Mouse (Mus musculus) hindbrain, embryonic 11.5 days (tissue): ENCODE results near the gene Gm10961. TPM values are rescaled to one million over a fixed set of nuclear protein-coding genes. Genes with fewer than 3 reads are reported as not detected.
A peak's percentile ranks its signal among the peaks of the same experiment; 100 is the strongest.

Experiments used
- ATAC-seq: fragments of 200-750 bp; cut with Nextera tagmentation; 2 replicates; pipeline ENCODE4 v1.8.0; 2017; ENCODE audit warnings: mild to moderate bottlenecking, moderate TSS enrichment, moderate library complexity; ENCODE audit not compliant: low FRiP score
- DNase-seq: peaks from one replicate; pipeline ENCODE4 v3.0.0-alpha.2; 2015; ENCODE audit warnings: low spot score
- H3K27ac ChIP-seq: fragments of 300-500 bp; sonication (generic); 2 replicates; pipeline ENCODE4 v1.5.1; 2014; ENCODE audit warnings: mild to moderate bottlenecking, low read depth, low read length
- H3K27me3 ChIP-seq: fragments of 300-500 bp; sonication (generic); 2 replicates; pipeline ENCODE4 v1.6.1; 2014; ENCODE audit warnings: mild to moderate bottlenecking, low read length, moderate library complexity, mixed read lengths; ENCODE audit not compliant: control insufficient read depth, insufficient read depth
- H3K36me3 ChIP-seq: fragments of 300-500 bp; sonication (generic); 2 replicates; pipeline ENCODE4 v1.6.1; 2014; ENCODE audit warnings: mild to moderate bottlenecking, low read length, moderate library complexity, mixed read lengths; ENCODE audit not compliant: control insufficient read depth, insufficient read depth
- H3K4me1 ChIP-seq: fragments of 300-500 bp; sonication (generic); replicated peaks from 2 replicates; pipeline ENCODE4 v1.6.1; 2014; ENCODE audit warnings: low read length, mixed read lengths; ENCODE audit not compliant: control insufficient read depth, insufficient read depth
- H3K4me2 ChIP-seq: fragments of 300-500 bp; sonication (generic); replicated peaks from 2 replicates; pipeline ENCODE4 v1.6.1; 2014; ENCODE audit warnings: mild to moderate bottlenecking, low read depth, low read length
- H3K4me3 ChIP-seq: fragments of 300-500 bp; sonication (generic); 2 replicates; pipeline ENCODE4 v1.5.1; 2014; ENCODE audit warnings: low read depth, low read length
- H3K9ac ChIP-seq: fragments of 300-500 bp; sonication (generic); 2 replicates; pipeline ENCODE4 v1.6.1; 2014; ENCODE audit warnings: low read depth, low read length
- H3K9me3 ChIP-seq: fragments of 300-500 bp; sonication (generic); 2 replicates; pipeline ENCODE4 v1.6.1; 2016; ENCODE audit warnings: low read length; ENCODE audit not compliant: control insufficient read depth
- WGBS: fragments of 180-500 bp; shearing (Covaris S2); extraction: QIAGEN DNeasy Blood & Tissue Kit; methylation state at CpG from one replicate; pipeline ENCODE4 v1.1.7; 2014; 5-methylcytosine and 5-hydroxymethylcytosine counted together
- polyA plus RNA-seq: library from polyadenylated mRNA; unstranded; fragments of >200 nt; fragmentation: Nextera tagmentation; extraction: Ambion mirVana; gene quantifications from 2 replicates; pipeline ENCODE4 v1.2.1, GENCODE M21; 2014

Gm10961 gene
- polyA plus RNA-seq, 1 experiment from 2014 or later = not detected

DNA sequence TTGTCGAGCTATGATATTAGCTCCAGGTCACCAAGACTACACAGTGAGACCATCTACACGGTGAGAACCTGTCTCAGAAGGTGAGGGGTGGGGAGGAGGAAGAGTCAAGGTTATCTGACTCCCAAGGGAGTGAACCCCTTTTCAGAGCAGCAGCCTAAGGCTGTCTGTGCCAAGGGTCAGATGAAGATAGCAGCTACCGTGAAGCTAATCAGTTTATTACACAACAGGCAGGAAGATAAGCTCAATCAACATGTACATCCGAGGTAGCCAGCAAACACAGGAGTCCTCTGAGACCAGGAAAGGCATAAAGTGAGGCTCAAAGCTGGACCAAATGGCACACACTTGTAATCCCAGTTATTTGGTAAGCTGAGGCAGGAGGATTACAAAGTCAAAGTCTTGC, 22.3 kb upstream of the Gm10961 start:
- H3K4me3 ChIP-seq = no peak overlapping the region
- DNase-seq = no peak
- no peak overlapping the region for H3K9ac ChIP-seq
- no peak for ATAC-seq
- no peaks in the 10 kb centered on the region for H3K4me1 ChIP-seq
- peaks cover 2% of the 10 kb centered on the region; the same call in 1 of the 2 replicates for H3K36me3 ChIP-seq
- no peak overlapping the region for H3K27ac ChIP-seq
- peaks cover 3% of the 10 kb centered on the region; the same call in 1 of the 2 replicates for H3K27me3 ChIP-seq
- H3K4me2 ChIP-seq = no peak overlapping the region
- H3K9me3 ChIP-seq = no peaks in the 10 kb centered on the region
- WGBS = 78% methylated on average over 4 of the region's 4 CpGs

- 65% methylated on average over 3 of the region's 3 CpGs for WGBS
- no peak for ATAC-seq
- Histone ChIP-seq H3K27ac (no peak overlapping the region), H3K36me3 (peaks cover 4% of the 10 kb centered on the region; the same call in 1 of the 2 replicates), H3K4me1 (no peaks in the 10 kb centered on the region), H3K4me3 (no peak overlapping the region), H3K9ac (no peak overlapping the region), H3K4me2 (no peak overlapping the region), H3K9me3 (no peaks in the 10 kb centered on the region), H3K27me3 (peaks cover 3% of the 10 kb centered on the region; the same call in 1 of the 2 replicates)
- DNase-seq = no peak
These were observed 21.7 kb upstream of the Gm10961 start for GRCm38 (mm10) chr3:107609376-107609775.

- 79% methylated on average over 4 of the region's 4 CpGs for WGBS
- no peaks in the 10 kb centered on the region for H3K4me1 ChIP-seq
- H3K36me3 ChIP-seq = peaks cover 9% of the 10 kb centered on the region
- H3K9ac ChIP-seq = no peak overlapping the region
- H3K4me2 ChIP-seq = no peak overlapping the region
- H3K27me3 ChIP-seq = no peaks in the 10 kb centered on the region
- no peak overlapping the region for H3K27ac ChIP-seq
- H3K9me3 ChIP-seq = no peaks in the 10 kb centered on the region
- no peak overlapping the region for H3K4me3 ChIP-seq
- ATAC-seq = no peak
- DNase-seq = no peak
These were observed 19.7 kb upstream of the Gm10961 start for GRCm38 (mm10) chr3:107611394-107611793.

GRCm38 (mm10) chr3:107612902-107613525, 18.1 kb upstream of the Gm10961 start:
- Histone ChIP-seq H3K4me2 (no peak overlapping the region), H3K27me3 (no peaks in the 10 kb centered on the region), H3K36me3 (peaks cover 18% of the 10 kb centered on the region), H3K27ac (no peak overlapping the region), H3K9ac (no peak overlapping the region), H3K4me1 (no peaks in the 10 kb centered on the region), H3K4me3 (no peak overlapping the region), H3K9me3 (no peaks in the 10 kb centered on the region)
- ATAC-seq (peak; percentile 28; the same call in 1 of the 2 replicates), DNase-seq (peak; percentile 82)
- 89% methylated on average over 11 of the region's 11 CpGs for WGBS

GRCm38 (mm10) chr3:107617800-107618199, 13.3 kb upstream of the Gm10961 start:
- H3K4me3 ChIP-seq = no peak overlapping the region
- no peak overlapping the region for H3K9ac ChIP-seq
- peaks cover 35% of the 10 kb centered on the region for H3K36me3 ChIP-seq
- no peak for DNase-seq
- no peaks in the 10 kb centered on the region for H3K9me3 ChIP-seq
- no peaks in the 10 kb centered on the region for H3K27me3 ChIP-seq
- WGBS = 95% methylated on average over 3 of the region's 3 CpGs
- no peak for ATAC-seq
- H3K4me2 ChIP-seq = no peak overlapping the region
- no peaks in the 10 kb centered on the region for H3K4me1 ChIP-seq
- H3K27ac ChIP-seq = no peak overlapping the region

GRCm38 (mm10) chr3:107619911-107620310, 11.2 kb upstream of the Gm10961 start:
- DNase-seq = no peak

DNA sequence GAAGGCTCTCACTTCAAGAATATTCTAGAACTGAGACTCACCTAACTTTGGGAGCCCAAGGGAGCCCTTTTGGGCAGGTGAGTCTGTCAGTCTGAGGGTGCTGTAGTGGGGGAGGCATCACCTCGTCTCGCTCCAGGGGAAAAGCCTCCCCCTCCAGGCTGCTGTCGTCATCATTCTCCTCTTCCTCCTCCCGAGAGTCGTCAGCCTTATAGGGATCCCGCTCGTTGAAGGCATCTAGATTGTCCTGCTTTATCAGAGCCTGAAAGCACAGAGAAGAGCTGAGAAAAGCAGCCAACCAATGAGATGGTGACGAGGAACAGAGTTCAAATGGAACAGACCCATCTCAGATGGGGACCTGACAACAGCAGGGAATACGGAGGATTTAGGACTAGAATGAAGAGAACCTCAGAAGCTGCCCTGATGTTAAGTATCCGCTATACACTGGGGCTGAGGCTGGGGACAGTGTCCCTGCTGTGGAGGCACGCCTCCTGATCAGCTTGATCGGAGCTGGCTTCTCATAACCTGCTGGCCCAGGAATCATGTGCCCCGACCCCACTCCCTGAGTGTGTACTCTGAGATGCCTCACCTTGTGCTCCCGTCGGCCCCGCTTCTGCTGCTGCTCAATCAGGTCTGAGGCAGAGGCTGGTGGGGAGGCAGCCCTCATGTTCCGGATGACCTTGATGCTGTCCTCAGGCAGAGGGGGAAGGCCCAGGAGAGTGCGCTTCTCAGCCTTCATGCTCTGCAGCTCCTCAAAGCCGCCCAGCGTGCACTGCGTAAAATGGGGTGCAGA, 9.6 kb upstream of the Gm10961 start:
- H3K4me2 ChIP-seq = no peak overlapping the region
- ATAC-seq (no peak), DNase-seq (no peak)
- no peaks in the 10 kb centered on the region for H3K27me3 ChIP-seq
- no peaks in the 10 kb centered on the region for H3K9me3 ChIP-seq
- H3K9ac ChIP-seq = no peak overlapping the region
- no peak overlapping the region for H3K4me3 ChIP-seq
- H3K4me1 ChIP-seq = no peaks in the 10 kb centered on the region
- peaks cover 43% of the 10 kb centered on the region for H3K36me3 ChIP-seq
- WGBS = 90% methylated on average over 21 of the region's 21 CpGs
- no peak overlapping the region for H3K27ac ChIP-seq

More at GRCm38 (mm10) chr3:107619911-107620310, 11.2 kb upstream of the Gm10961 start:
- no peaks in the 10 kb centered on the region for H3K4me1 ChIP-seq
- peaks cover 36% of the 10 kb centered on the region for H3K36me3 ChIP-seq
- 89% methylated on average over 6 of the region's 6 CpGs for whole genome bisulfite sequencing
- H3K4me2 ChIP-seq = no peak overlapping the region
- H3K4me3 ChIP-seq = no peak overlapping the region
- no peak overlapping the region for H3K9ac ChIP-seq
- ATAC-seq = no peak
- H3K27me3 ChIP-seq = no peaks in the 10 kb centered on the region
- H3K27ac ChIP-seq = no peak overlapping the region
- no peaks in the 10 kb centered on the region for H3K9me3 ChIP-seq

DNA sequence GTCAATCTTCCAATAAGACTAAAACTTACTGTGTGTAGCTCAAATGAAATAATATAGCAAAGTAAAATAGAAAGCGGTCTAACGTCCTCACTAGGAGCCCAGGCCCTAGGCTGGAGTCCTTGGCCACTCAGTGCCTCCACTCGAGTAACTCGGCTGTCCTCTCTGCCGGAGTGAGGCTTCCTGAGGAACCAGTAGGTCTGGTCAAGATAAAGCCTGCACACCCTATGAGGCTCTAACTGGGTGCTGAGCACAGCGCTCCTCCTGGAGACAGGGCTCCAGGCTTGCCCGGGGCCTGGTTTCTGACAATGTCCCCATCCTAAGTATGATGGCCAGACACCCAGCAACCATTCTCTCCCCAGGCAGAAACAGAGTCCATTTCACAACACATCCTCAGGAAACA, 8.6 kb upstream of the Gm10961 start:
- Histone ChIP-seq H3K4me3 (no peak overlapping the region), H3K9ac (no peak overlapping the region), H3K36me3 (peaks cover 44% of the 10 kb centered on the region), H3K4me2 (no peak overlapping the region), H3K9me3 (no peaks in the 10 kb centered on the region), H3K27ac (no peak overlapping the region), H3K4me1 (no peaks in the 10 kb centered on the region), H3K27me3 (no peaks in the 10 kb centered on the region)
- no peak for ATAC-seq
- DNase-seq = no peak
- WGBS = 94% methylated on average over 7 of the region's 7 CpGs

DNA sequence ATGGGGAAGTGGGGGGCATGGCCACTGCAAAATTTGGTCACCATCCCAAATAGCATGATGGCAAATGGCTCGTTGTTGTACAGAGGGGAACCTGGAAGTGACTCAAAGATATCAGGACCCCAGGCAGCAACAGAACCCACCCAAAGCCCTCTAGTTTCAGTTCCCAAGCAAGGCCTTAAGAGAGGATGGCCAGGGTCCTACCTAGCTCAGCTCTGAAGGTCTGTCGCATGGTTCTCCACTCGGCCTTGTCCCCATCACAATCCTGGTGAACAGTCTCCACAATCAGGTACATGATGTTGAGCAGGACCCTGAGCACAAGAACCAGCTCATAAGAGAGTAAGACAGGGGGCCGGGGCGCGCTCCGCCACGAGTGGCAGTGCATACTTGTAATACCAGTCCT, 6.7 kb upstream of the Gm10961 start:
- DNase-seq = no peak
- WGBS = 93% methylated on average over 8 of the region's 8 CpGs

More for the DNA sequence above, 6.7 kb upstream of the Gm10961 start:
- no peaks in the 10 kb centered on the region for H3K9me3 ChIP-seq
- ATAC-seq = no peak
- peaks cover 34% of the 10 kb centered on the region for H3K36me3 ChIP-seq
- H3K4me3 ChIP-seq = no peak overlapping the region
- H3K27me3 ChIP-seq = no peaks in the 10 kb centered on the region
- H3K27ac ChIP-seq = no peak overlapping the region
- H3K4me1 ChIP-seq = no peaks in the 10 kb centered on the region
- H3K4me2 ChIP-seq = no peak overlapping the region
- H3K9ac ChIP-seq = no peak overlapping the region
